Mouse (Mus musculus) splenic B cell, adult 2 months (primary cell): Measurements from ENCODE around the gene Ccdc194.

Source experiments
- DNase-seq: peaks from one replicate; pipeline ENCODE4 v3.0.0-alpha.2; 2011; ENCODE audit warnings: low read depth, low spot score
- H3K27me3 ChIP-seq: 2 replicates; pipeline ENCODE4 v1.6.1; 2012; ENCODE audit warnings: mild to moderate bottlenecking, low read length, moderate library complexity, mixed read lengths; ENCODE audit not compliant: control insufficient read depth, poor library complexity, insufficient read depth, severe bottlenecking
- H3K36me3 ChIP-seq: 2 replicates; pipeline ENCODE4 v1.6.1; 2012; ENCODE audit warnings: mild to moderate bottlenecking, low read length, moderate library complexity, mixed read lengths; ENCODE audit not compliant: control insufficient read depth, poor library complexity, insufficient read depth, severe bottlenecking

Gene Ccdc194

GRCm38 (mm10) chr8:71484736-71485135 is 40.8 kb downstream of the Ccdc194 start:
- no peaks in the 10 kb centered on the region for H3K36me3 ChIP-seq
- no peak for DNase-seq
- H3K27me3 ChIP-seq: no peaks in the 10 kb centered on the region

GRCm38 (mm10) chr8:71483932-71484331 is 41.6 kb downstream of the Ccdc194 start:
- DNase-seq: peak; percentile 75

GRCm38 (mm10) chr8:71478943-71479342 is 46.6 kb downstream of the Ccdc194 start:
- no peaks in the 10 kb centered on the region; the same call in 1 of the 2 replicates for H3K36me3 ChIP-seq
- no peak for DNase-seq
- no peaks in the 10 kb centered on the region for H3K27me3 ChIP-seq

More at GRCm38 (mm10) chr8:71483932-71484331, 41.6 kb downstream of the Ccdc194 start:
- Histone ChIP-seq H3K36me3 (no peaks in the 10 kb centered on the region), H3K27me3 (no peaks in the 10 kb centered on the region)

GRCm38 (mm10) chr8:71477196-71477845 is 48.2 kb downstream of the Ccdc194 start:
- no peaks in the 10 kb centered on the region for H3K27me3 ChIP-seq
- H3K36me3 ChIP-seq: no peaks in the 10 kb centered on the region; the same call in 1 of the 2 replicates
- peak; percentile 57 for DNase-seq

GRCm38 (mm10) chr8:71476099-71476940 is 49.2 kb downstream of the Ccdc194 start:
- peak; percentile 68 for DNase-seq

GRCm38 (mm10) chr8:71475702-71476075 is 49.8 kb downstream of the Ccdc194 start:
- H3K36me3 ChIP-seq: no peaks in the 10 kb centered on the region; the same call in 1 of the 2 replicates
- DNase-seq: no peak

More at GRCm38 (mm10) chr8:71476099-71476940, 49.2 kb downstream of the Ccdc194 start:
- Histone ChIP-seq H3K36me3 (no peaks in the 10 kb centered on the region; the same call in 1 of the 2 replicates), H3K27me3 (no peaks in the 10 kb centered on the region)

GRCm38 (mm10) chr8:71474785-71475701 is 50.5 kb downstream of the Ccdc194 start:
- no peak for DNase-seq
- H3K27me3 ChIP-seq: no peaks in the 10 kb centered on the region
- no peaks in the 10 kb centered on the region; the same call in 1 of the 2 replicates for H3K36me3 ChIP-seq

More at GRCm38 (mm10) chr8:71475702-71476075, 49.8 kb downstream of the Ccdc194 start:
- no peaks in the 10 kb centered on the region for H3K27me3 ChIP-seq

GRCm38 (mm10) chr8:71474344-71474743 is 51.2 kb downstream of the Ccdc194 start:
- Histone ChIP-seq H3K27me3 (no peaks in the 10 kb centered on the region), H3K36me3 (no peaks in the 10 kb centered on the region; the same call in 1 of the 2 replicates)
- no peak for DNase-seq

- no peaks in the 10 kb centered on the region for H3K27me3 ChIP-seq
- DNase-seq: peak; percentile 36
- no peaks in the 10 kb centered on the region; the same call in 1 of the 2 replicates for H3K36me3 ChIP-seq
Measured at GRCm38 (mm10) chr8:71472601-71473386, 52.7 kb downstream of the Ccdc194 start.

- DNase-seq: no peak
- H3K36me3 ChIP-seq: no peaks in the 10 kb centered on the region; the same call in 1 of the 2 replicates
- no peaks in the 10 kb centered on the region for H3K27me3 ChIP-seq
Measured at GRCm38 (mm10) chr8:71471861-71472260, 53.6 kb downstream of the Ccdc194 start.

- DNase-seq: no peak
- no peaks in the 10 kb centered on the region; the same call in none of the 2 replicates for H3K36me3 ChIP-seq
- H3K27me3 ChIP-seq: no peaks in the 10 kb centered on the region
Measured at GRCm38 (mm10) chr8:71470913-71471255, 54.6 kb downstream of the Ccdc194 start.

- H3K27me3 ChIP-seq: no peaks in the 10 kb centered on the region
Measured at GRCm38 (mm10) chr8:71470146-71470912, 55.2 kb downstream of the Ccdc194 start.

More at GRCm38 (mm10) chr8:71470146-71470912, 55.2 kb downstream of the Ccdc194 start:
- no peak for DNase-seq
- no peaks in the 10 kb centered on the region; the same call in none of the 2 replicates for H3K36me3 ChIP-seq
